Mouse (Mus musculus) right cerebral cortex, postnatal 10 days (tissue): ENCODE results near the gene Nat8f1.
"Not testable (repeated sequence)": the region's sequence is repeated elsewhere in the genome, so short reads cannot be mapped to it uniquely, and the experiment has no call there.

ENCODE experiments used
- DNase-seq, 2 experiments: peaks; one replicate each; pipeline ENCODE4 v3.0.0; 2021; ENCODE audit warnings: low spot score in 2 of 2

The Nat8f1 gene

DNA sequence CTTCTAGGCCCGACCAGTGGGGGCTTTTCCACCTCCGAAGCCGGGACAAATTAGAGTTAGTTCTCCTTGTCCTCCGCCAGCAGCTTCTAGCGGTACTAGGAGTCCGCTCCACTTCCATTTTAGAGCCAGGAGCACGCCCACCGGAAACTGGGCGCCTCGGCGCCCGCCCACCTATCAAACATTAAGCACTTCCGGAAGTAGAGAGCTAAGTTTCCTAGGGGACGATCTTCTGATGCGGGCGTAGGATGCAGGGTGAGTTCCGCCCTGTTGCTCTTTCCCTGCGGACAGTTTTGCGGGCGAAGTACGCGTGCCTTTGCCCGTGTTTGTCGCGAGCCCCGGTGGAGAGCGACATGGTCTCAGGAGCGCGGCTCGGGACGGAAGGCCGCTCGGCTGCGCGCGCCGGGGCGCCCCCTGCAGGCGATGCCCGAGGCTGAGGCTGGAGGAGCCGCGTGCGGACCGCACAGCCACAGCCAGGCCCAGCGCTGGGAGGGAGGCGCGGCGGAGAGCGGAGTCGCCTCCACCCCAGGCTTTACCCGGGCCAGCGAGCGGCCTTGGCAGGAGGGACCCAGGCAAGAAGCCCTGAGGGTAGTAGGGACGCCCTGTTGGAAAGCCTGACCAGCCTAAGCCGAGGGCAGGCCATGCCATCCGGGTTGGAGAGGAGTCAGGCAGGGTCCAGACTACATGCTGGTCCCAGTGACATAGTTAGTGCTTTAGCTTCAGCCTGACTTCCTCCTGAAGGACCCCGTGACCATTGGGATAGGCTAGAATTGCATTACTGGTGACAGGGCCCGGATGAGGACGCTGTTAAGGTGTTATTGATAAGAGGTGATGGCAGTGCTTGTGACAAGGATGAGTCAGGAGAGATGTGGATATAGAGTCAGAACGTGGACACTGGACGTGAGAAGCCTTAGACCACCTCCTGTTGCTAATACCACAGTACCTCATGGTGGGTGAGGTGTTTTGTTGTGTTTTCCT lies at the start of gene Nat8f1:
Nat8f1 (minus strand) TSS at position 149 of the 975 bp plus-strand sequence.
- DNase-seq, result peak; percentile 93 to 94

DNA sequence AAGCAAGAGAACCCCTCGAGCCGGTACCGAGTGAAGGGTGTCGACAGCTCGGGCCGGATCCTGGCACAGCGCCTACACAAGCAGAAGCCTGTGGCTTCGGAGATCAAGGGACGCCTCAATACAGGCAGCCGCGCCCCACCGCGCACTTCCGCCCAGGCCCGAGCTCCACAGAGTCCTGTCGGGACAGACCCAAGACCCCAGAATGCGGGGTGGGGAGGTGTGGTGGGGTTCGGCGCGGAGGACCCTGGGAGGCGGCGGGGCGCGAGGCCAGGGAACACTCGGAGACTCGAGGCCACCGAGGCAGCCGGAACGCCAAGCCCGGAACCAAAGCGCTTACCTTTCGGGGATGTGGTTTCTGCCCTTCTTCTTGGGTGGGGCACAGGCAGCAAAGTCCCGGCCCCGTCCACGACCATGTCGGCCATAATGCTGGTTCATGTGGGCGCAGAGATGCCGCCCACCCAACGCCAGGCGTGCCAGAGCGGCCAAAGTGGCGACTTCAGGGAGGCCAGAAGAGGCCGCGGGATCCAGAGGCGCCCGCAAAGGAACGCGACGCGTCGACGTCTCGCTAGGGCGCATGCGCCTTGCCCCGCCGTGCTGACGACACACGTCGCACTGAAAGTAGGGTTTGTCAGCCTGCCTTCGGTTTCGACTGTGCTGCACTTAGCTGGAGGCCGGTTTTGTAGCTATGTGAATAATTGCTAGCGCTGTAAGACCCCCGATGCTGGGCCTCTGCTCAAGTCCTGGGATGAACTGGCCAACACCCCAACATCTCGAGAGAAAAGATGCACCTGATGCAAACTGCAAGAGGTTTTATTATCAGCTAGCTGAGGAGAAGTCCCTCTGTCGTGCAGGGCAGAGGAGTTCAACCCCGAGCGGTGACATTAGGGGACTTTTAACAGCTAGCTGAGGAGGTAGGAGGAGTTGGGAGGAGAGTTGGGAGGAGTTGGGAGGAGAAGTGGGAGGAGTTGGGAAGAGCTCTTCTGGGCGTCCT lies 45.9 kb upstream of the Nat8f1 start, which contains the start of gene Dusp11:
Dusp11 (minus strand) TSS at position 567 of the 991 bp plus-strand sequence.
- peak; percentile 95 to 96 for DNase-seq

DNA sequence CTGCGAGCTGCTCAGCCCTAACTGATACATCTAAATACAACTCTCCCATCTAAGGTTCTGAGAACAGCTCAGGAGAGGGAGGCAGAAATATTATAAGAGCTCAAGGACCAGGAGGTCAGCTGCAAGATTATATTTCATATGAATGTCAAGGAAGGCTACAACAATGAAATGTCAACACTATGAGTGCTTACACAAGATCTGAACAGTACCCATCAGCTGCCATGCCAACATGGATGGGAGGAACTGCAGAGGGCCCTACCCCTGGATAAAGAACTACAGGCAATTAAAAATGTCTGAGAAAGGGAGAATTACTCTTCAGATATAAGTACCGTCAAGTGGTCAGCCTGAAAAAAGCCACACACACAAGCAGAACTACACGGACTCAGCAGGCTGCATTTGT lies 42.1 kb upstream of the Nat8f1 start:
- no peak for DNase-seq

DNA sequence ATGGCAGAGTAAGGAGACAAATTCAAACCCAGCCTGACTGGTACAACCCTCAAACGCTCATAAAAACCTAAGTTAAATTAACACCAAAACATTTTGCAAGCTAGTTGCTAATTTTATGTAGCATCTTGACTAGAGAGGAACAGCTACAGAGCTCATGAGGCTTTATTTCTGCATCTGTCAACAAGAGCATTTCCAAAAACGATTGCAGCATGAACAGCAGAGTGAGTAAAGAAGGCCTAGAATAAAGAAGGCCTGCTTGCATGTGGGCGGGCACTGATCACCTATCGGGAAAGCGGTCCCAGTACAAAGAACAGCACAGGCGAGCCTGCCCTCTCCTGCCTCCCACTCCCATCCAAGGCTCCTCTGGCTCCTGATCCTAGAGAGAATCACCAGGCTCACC lies 33.1 kb upstream of the Nat8f1 start:
- no peak for DNase-seq

DNA sequence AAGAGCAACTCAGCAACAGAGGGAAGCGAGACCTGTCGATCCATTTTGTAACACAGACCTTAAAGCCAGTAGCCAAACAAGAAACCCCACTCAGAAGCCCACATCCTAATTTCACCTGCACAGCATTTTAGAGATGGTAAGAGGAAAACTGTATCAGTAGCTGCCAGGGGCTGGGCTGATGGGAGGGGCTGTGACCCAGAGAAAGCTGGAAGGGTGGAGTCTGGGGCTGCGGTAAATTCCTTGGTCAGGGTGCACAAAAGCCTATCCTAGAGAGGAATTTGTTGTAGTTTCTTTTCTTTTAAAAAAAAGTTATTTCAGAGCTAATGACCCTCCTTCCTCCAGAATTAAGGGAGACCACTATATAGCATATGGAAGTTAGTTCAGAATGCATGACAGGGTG lies 27.0 kb upstream of the Nat8f1 start:
- DNase-seq, result no peak

DNA sequence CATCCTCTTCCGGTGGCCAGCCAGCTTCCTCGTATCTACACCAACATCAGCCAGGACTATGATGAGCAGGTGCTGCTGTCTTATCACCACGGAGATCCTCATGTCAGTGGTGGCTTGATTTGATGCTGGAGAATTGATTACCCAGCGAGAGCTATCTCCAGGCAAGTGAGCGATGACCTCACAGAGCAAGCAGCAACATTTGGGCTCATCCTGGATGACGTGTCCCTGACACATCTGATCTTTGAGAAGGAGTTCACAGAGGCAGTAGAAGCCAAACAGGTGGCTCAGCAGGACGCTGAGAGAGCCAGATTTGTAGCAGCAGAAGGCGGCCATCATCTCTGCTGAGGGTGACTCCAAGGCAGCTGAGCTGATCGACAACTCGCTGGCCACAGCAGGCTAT lies 23.2 kb upstream of the Nat8f1 start:
- DNase-seq, result no peak

DNA sequence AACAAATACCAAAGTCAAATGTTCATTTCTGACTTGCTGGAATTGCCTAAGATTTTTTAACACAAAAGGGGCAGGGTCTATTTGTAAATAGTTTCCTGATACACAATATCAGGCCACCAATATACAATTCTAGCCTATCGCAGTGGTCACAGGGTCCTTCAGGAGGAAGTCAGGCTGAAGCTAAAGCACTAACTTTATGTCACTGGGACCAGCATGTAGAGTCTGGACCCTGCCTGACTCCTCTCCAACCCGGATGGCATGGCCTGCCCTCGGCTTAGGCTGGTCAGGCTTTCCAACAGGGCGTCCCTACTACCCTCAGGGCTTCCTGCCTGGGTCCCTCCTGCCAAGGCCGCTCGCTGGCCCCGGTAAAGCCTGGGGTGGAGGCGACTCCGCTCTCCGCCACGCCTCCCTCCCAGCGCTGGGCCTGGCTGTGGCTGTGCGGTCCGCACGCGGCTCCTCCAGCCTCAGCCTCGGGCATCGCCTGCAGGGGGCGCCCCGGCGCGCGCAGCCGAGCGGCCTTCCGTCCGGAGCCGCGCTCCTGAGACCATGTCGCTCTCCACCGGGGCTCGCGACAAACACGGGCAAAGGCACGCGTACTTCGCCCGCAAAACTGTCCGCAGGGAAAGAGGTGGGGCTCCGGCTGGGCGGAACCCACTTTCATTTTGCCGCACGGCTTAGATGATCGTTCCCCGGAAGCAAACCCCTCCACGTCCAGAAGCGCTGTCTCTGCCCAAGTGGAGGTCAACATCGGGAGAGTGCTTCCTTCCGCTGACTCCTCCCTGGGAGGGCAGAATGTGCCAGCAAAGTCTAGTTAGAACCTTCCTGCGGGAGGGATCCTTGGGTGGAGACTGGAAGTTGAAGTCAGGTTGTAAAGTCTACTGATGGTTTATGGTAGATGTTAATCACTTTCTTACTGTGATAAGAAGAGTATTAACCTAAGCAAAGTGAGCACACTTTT lies 21.3 kb upstream of the Nat8f1 start:
- peak; percentile 82 to 84 for DNase-seq

DNA sequence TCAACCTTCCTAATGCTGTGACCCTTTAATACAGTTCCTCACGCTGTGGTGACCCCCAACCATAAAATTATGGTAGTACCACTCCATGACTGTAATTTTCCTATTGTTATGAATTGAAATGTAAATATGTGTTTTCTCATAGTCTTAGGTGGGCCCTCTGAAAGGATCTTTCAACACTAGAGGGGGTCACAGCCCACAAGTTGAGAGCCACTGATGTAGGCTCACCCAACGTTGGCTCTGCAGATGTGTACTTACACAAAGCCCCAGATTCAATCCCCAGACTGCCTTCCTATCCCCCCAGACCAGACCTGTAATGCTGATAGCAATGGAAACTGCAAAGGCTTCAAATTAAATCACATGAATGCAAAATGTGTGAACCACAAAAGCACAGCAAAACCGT lies 20.2 kb upstream of the Nat8f1 start:
- no peak for DNase-seq

DNA sequence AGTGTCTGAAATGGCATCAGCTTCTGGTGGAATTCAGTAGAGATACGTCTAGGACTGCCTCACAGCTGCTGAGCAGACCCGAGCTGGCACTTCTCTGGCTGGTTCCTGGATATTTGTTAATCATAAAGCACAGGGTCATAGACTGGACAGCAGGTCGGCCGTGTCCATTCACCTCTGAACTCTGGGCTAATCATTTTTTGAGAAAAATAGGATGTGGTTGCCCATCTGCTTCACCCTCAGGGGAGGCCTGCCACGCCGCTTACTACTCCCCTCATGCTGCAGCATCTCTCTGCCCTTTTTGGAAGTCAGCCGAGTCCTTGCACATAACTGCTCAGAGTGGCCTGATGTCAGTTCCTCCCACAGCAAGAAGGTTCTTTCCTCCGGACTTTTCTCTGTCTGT lies 18.6 kb upstream of the Nat8f1 start:
- DNase-seq, result no peak

DNA sequence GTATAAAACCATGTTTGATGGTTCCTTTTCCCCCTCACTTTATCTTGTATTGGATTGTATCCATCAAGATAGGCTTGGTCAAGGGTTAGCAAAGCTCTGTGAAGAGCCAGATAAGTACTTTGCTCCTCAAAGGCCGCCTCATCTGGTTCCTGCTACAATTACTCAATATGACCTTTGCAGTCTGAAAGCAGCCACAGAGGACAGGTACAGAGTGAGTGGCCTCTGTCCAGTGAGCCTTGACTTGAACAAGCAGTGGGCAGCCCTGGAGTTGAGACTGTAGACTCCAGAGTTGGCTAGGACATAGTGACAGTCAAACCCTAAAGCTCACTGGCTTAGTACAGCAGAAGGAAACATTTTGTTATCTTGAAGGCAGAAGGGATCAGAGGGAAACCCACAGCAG lies 13.8 kb upstream of the Nat8f1 start:
- no peak for DNase-seq

DNA sequence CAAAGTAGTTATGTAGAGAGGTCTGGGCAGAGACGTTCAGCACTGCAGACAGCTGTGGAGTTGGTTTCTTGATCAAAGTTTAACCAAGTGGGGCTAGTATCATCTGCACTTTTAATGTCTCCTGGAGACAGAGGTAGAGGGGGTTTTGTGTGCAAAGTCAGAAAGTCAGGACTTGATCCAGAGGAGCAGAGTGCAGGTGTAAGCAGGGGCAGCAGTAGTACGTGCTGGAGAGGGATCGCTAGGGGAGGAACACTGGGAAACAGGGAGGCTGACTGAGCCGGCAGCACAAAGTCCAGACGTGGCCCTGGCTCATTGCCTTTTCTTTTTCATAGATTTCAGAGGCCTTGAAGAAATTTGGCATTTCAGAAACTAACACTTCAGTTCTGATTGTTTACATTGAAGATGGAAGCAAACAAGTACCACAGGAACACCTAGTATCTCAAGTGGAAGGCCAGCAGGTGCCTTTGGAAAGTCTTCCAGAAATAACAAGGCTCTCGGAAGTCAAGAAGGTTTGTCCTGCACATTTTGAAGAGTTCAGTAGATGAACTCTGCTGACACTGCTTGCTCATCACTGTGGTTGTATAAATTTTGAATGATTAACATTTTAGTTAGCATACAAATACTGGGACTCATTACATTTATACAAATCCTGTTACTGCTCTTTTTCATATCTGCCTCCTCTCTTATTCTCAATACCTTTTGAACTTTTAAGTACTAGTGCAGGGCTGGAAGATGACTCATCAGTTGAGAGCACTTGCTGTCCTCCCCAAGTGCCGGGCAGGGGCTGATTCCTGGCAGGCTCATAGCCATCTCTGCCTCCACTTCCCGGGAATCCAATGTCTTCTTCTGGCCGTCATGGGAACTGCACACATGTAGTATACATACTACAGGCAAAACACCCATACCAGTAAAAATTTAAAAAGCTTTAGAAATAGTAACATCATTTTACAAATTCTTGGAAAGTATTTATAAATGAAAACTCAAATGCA lies 12.3 kb upstream of the Nat8f1 start:
- no peak for DNase-seq

DNA sequence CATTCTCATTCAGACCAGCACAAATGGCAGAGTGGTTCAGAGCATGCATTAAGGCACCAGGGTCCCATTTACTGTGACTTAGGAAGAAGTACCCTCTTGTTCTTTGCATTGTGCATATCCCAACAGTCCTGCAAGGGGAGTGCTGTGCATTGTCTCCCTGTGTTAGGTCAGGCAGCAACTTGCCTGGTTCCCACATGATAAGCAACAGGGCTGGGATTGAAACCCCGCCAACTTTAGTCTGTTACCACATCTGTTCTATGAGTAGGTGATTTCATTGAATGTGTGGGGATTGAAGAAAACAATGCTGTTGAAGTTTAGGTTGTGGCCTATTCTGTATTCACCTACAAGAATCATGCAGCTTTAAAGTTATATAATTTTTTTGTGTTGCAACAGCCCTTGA lies 11.2 kb upstream of the Nat8f1 start:
- no peak for DNase-seq

DNA sequence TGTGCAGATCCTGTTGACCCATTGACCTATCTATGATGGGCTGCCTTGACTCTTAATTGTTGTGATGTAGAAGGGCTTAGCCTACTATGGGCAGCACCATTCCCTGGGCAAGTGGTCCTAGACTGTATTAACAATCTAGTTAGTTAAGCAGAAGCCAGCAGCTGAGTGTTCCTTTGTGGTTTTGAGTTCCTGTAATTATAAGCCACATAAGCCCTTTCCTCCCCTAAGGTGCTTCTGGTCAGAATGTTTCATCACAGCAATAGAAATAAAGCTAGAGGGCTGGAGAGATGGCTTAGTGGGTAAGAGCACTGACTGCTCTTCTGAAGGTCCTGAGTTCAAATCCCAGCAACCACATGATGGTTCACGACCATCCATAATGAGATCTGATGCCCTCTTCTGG lies 8.2 kb upstream of the Nat8f1 start:
- no peak for DNase-seq

DNA sequence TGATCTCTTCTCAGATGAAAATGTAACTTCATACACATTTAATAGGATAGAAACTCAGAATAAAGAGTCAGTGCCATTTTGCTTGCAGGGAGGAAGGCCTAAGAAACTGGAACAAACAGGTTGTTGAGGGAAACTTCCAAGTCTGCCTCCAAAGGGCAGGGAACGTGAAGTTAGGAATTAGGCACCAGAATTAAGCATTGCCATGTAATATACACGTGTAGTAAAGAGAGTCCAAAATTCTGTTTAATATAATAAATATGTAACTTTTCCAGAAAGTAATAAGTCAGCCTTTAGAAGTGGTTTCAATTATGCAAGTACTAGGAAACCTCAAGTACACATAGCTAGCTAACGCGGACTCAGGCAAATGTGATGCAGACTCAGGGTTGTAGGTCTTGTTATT lies 3.9 kb upstream of the Nat8f1 start:
- no peak for DNase-seq

DNA sequence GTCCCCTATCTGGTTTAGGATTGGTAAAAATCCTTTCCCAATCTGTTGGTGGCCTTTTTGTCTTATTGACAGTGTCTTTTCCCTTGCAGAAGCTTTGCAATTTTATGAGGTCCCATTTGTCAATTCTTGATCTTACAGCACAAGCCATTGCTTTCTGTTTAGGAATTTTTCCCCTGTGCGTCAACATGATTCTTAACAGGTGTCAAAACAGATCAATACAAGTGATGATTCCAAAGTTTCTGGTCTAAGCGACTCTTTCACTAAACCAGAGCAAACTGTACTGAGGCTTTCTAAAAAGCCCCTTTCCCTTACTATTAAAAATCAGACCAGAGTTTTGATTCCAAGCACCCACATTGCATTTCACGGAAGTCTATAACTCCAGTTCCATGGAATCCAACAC lies 2.9 kb upstream of the Nat8f1 start:
- DNase-seq, result not testable (repeated sequence)

DNA sequence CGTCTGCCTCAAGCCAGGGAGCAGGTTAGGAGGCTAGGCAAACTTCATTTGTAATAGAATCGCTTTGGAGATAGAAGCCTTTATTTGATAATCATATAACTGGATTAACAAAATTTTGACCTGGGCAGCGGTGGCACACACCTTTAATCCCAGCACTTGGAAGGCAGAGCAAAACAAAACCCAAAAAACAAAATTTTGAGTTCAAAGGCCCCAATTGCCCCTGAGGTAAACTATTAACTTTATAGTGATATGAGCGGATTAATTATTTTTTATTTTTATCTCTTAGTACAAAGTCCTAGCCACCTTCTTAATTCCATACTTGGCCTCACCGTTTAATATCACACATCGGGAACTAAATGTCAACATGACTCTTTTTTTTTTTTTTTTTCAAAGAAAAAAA lies 1.1 kb upstream of the Nat8f1 start:
- DNase-seq, result no peak

DNA sequence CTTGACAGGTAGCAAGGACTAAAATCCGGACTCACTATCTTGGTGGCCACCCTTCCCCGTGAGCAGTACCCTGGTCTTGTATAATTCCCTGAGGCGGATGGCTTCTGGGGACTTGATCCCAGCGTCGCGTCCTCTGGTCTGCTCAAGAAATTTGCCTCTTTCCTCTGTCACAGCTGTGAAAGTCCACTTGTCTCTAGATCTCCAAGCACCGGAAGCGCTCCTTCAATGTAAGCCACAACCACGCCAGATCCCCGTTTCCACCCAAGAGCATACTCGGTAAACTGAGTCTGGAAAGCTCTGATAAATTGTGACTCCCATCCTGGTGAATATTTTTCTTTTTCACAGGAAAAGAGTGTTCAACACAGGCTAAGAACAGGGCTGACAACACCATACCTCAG lies 347 bp downstream of the Nat8f1 start:
- peak in 1 of 2 experiments; percentile 37 for DNase-seq

DNA sequence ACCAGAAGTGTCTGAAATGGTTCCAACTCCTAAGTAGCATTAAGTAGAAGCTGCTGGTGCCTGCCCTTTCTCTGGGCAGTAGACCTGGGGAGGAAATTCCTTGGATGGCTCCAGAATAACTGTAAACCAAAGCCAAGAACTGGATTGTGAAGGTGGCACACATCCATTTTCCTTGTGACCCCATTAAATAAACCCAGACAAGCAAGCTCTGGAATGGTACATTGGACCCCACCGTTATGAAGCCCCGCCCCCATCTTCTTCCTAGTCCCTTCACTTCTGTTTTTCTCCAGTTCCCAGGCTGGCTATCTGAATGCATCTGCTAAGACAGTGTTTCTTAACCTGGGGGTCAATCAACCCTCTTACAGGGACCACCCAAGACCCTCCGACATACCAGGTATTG lies 3.9 kb downstream of the Nat8f1 start, which contains the start of gene Tprkb:
Tprkb (plus strand) TSS at position 279 of the 400 bp plus-strand sequence.
- no peak for DNase-seq

DNA sequence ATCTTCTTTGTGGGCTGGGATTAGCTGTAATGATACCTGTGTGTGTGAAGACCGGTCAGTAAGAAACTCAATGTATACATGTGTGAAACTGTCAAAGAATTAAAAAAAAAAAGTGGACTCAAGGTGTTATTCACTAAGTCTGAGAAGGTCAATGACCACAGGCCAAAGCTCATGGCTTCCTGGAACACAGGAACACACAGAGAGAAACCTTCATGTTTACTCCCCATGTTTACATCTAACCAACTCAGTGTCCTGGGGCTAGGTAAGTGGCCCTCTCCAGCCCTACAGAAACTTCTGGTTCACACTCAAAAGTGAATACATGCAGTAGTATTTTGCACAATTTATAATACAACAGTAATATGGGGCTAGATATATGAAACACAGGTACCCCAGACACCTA lies 5.8 kb downstream of the Nat8f1 start:
- DNase-seq, result no peak

DNA sequence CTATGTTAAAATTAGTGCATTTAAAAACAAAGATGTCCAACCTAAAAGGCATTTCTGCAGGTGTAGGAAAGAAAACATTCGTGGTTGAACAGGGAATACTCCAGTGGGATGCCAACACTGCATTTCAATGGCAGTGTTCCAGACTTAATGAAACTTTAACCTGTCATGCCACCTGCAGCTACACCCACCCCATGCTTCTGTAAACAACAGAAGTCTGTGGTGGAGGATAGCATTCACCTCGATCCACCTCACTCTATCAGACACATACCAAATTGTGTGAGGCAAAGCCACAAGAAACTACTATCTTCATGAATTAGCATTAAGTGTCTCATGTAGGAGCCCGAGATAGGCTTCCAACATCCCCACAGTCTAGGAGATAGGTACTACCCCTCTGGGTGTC lies 7.1 kb downstream of the Nat8f1 start:
- DNase-seq, result no peak
